Mouse (Mus musculus): Measurements from ENCODE around the gene Nsmce1.

Nsmce1 gene

GRCm38 (mm10) chr7:125489636-125490035, 1.8 kb downstream of the Nsmce1 start:
- DNase-seq (ENCODE audit: low spot score in 2 of 2), result no peak

DNA sequence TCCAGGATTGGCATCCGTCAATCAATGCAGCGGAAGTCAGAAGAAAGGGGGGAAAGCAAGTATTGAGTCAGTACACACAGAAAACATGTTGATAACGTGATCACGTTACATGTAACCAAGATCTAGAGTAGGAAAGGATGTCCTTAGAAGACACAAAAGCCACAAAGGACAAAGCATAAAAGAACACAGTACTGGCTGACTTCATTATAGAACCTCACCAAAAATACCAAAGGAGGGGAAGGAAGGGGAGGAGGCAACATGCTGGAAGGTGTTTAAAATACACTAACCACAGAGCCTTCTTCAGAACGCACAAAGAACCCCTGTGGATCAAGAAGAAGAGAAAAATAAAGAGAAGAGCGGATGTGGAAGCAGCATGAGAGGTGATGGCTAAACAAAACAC, 2.7 kb downstream of the Nsmce1 start:
- DNase-seq (ENCODE audit: low spot score in 2 of 2), result peak; percentile 49 to 50

- DNase-seq (ENCODE audit: low spot score in 2 of 2), result peak; percentile 51
Observed at GRCm38 (mm10) chr7:125487126-125487525, 4.3 kb downstream of the Nsmce1 start.

DNA sequence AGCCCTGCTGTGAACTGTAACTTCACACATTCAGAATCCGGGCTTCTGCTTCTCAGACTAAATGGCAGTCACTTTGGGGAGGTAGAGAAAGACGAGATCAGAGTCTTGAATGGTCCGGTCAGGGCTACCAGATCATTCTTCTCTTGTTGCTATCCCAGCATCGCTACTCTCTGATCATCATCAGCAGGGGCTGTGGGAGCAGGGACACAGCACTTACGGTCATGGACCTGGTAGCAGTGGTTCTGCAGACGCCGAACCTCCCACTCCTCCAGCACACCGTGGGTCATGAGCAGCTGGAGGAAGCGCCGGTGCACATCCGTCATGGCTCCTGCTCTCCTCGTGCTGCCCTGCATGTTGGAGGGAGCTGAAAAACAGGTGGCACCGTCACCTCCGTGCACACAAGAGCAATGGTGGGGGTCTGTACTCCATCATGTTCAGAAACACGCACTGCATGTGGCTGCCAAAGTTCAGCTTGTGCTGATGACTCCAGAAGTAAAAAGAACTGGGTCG, 5.2 kb downstream of the Nsmce1 start:
- no peak for DNase-seq (ENCODE audit: low spot score in 2 of 2)

DNA sequence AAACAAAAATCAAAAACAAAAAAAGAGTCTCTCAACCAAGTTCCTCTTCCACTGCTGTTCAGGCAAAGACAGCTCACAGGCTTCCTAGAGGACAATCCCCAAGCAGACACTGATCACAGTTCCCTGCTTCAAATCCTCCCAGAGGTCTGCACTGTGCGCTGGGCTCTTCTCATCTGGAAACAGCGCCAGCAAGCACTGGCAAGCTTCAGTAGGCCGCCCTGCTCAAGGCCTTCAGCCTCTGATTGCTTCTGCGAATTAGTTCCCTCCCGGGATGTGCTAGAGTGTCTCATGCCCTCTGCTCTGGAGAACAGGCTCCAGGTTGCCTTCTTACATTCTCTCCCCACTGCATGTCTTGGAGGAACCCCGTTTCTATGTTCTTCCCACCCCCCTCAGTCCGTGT, 6.6 kb downstream of the Nsmce1 start:
- no peak for DNase-seq (ENCODE audit: low spot score in 2 of 2)

DNA sequence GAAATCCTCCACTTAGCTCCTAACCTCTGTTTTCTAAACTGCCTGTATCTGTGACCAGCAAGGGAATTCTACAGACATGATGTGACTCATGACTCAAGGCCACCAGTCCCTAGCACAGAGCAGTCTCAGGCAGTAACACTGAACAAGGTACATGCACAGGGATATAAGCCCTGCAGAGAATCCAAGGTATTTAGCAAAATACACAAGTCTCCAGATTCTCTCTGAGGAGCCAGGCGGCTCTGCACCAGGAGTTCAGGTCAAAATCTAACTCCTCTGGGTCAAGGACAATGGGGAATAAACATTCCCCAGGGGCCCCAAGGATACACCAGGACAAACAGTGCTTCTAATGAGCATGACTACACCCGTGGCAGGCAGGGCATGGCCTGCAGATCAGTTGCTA, 8.5 kb downstream of the Nsmce1 start:
- DNase-seq (ENCODE audit: low spot score in 2 of 2), result no peak

DNA sequence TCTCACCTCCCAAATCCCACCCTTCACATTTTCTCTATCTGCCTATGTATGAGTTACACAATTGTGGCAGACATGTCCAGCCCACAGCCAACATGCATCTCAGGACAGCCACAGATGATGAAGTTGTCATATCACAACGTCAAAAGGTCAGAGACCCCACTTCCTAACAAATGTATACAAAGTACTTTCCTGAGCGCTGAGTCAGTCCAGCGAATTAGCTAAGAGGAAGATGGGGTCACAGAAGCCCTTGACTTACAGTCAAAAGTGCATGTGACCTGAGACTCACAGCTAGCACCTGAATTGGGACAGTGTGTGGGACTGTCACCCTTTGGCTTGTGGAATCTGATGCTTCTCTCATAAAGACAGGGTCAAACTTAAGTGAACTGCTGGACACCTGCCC, 9.1 kb downstream of the Nsmce1 start:
- no peak for DNase-seq (ENCODE audit: low spot score in 2 of 2)

DNA sequence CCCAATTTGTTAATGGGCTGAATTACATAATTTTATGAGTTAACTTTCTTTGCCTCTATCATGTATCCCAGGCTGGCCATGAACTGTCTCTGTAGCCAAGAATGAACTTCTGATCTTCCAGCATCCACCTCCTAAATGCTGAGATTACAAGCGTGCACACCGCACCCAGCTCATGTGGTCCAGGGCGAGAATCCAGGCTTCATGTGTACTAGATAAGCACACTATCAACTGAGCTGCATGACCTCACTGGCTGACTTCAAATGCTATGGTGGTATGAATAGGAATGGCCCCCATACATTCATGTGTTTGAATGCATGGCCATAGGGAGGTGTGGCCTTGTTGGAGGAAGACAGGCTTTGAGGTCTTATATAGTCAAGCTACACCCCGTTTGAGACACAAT, 10.9 kb downstream of the Nsmce1 start:
- DNase-seq (ENCODE audit: low spot score in 2 of 2), result no peak

GRCm38 (mm10) chr7:125478391-125478984, 12.9 kb downstream of the Nsmce1 start:
- DNase-seq (ENCODE audit: low spot score in 2 of 2), result no peak

- DNase-seq (ENCODE audit: low spot score in 2 of 2), result no peak
Observed at GRCm38 (mm10) chr7:125475601-125476251, 15.7 kb downstream of the Nsmce1 start.

GRCm38 (mm10) chr7:125474535-125474934, 16.9 kb downstream of the Nsmce1 start:
- DNase-seq (ENCODE audit: low spot score in 2 of 2), result no peak

DNA sequence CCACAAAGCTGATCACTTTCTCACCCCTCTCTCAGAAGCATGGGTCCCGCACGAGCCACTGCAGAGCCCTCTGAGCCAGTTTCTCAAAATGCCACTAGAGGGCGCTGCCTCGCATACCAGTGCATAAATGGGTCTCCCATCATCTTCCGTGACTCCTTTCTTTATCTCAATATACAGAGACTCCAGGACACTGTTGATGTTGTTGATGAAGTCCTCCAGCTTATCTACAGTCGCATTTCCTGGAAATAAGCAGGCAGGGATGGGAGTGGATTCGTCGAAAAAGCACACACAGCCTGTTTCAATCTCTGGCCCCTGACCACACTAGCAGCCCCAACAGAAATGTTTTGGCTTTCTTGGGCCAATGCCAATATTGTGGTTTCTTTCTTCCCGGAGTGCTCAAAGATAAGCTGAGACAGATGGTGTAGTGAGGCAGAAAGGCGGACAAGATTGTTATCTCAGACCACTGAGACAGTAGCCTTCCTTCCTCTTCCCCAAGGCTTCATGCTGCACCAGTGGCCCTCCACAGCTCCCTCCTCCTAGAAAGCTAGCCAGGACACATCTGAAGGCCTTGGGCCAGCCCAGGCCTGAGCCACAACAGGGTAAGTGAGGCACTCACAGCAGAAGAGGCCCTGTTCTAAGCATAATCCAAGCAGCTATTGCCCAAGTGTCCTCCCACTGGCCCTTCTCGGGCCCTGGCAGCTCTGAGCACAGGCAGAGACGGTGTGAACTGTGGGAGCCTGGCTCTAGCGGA, 19.2 kb downstream of the Nsmce1 start:
- DNase-seq (ENCODE audit: low spot score in 2 of 2), result peak; percentile 75 to 82

DNA sequence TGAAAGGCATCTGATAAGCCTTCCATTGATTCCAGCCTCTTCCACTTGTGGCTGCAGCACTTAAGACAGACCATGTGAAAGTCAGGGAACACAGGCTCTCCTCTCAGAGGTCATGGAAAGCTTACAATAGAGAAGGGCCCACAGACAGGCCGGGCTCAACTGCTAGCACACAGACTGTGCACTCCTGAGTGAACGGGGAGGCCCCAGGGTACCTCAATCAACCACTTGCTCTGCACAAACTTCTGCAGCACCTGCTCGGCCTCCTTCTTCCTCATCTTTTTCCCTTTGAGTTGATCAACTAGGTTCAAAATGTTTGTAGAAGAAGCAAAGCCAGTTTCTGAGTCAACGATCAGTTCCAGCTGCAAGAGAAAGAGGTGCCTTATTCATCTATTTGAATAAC, 20.5 kb downstream of the Nsmce1 start:
- DNase-seq (ENCODE audit: low spot score in 2 of 2), result no peak

GRCm38 (mm10) chr7:125469937-125470336, 21.5 kb downstream of the Nsmce1 start:
- peak; percentile 70 to 75 for DNase-seq (ENCODE audit: low spot score in 2 of 2)

GRCm38 (mm10) chr7:125462200-125462599, 29.2 kb downstream of the Nsmce1 start:
- DNase-seq (ENCODE audit: low spot score in 2 of 2), result no peak

- DNase-seq (ENCODE audit: low spot score in 2 of 2), result no peak
Observed at GRCm38 (mm10) chr7:125453671-125454070, 37.7 kb downstream of the Nsmce1 start.

GRCm38 (mm10) chr7:125451078-125451477, 40.3 kb downstream of the Nsmce1 start:
- DNase-seq (ENCODE audit: low spot score in 2 of 2), result no peak

GRCm38 (mm10) chr7:125450678-125451077, 40.7 kb downstream of the Nsmce1 start:
- no peak for DNase-seq (ENCODE audit: low spot score in 2 of 2)

- peak; percentile 91 to 93 for DNase-seq (ENCODE audit: low spot score in 2 of 2)
Observed at GRCm38 (mm10) chr7:125444464-125445401, 46.7 kb downstream of the Nsmce1 start, which contains the start of gene Kdm8. Kdm8 (plus strand) TSS chr7:125444676.

GRCm38 (mm10) chr7:125444076-125444463, 47.3 kb downstream of the Nsmce1 start:
- DNase-seq (ENCODE audit: low spot score in 2 of 2), result no peak

DNA sequence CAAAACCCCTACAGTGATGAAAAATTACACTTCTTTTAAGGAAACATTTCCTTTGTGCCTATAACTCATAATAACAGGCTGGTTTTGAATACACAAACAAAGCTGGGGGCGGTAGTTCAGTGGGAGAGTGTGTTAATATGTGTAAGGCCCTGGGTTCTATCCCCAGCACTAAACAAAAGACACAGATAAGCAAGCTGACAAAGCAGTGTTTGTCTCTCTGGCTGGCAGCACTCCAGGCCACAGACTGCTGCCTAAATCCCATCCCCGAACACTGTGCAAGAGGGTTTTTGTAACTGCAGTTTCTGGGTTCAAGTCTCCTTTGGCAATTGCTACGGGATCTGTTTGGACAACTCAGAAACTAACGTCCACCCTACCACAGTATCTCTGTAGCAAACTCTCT, 49.1 kb downstream of the Nsmce1 start:
- DNase-seq (ENCODE audit: low spot score in 2 of 2), result no peak

Measured in spleen, postnatal 36 days (tissue).